Mouse (Mus musculus) R1 (cell line): ENCODE measurements around the gene Klhl13.

Experiments
- DNase-seq: peaks from one replicate; pipeline ENCODE4 v3.0.0-alpha.2; 2018; ENCODE audit warnings: low read depth, low spot score

Gene Klhl13

GRCm38 (mm10) chrX:23364514-23365381 is at the start of gene Klhl13:
Gene Klhl13, minus strand, starts transcription at chrX:23365082.
- peak; percentile 65 for DNase-seq

DNA sequence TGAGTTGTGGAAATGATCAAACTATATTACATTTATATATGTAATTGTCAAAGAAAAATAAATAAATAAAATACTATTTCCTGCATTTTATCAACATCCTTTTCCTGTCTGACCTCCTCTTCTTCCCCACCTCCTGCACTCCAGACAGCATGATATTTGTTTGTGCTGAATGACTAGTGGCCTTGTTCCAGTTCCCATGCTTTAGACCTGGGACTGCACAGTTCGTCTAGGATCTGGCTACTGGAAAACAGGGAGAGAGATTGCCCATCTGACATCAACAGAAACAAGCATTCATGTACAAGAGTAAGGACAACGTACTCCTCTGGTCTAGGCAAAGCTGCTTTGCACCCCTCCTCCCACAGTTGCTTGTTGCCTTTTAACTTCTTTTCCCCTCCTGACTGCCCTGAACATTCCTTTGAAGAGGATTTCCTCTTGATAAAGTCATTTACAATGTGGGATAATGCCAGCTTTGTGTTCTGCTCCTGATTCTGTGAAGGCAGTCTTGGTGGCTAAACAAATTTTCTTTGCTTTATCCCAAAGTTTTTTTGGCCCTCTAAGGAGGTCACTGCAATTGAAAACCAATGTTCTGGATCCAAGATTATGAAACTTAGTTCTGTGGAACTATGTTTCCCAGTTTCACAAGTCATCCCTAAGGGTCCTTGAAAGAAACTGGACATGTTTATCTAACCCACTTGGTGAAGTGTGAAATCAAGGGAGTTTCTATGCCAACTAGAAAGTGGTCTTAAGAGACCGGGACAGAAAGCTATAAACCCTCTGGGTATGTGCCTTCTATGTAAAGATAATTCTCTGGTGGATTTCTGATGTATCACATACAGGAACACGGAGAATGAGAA is 44.6 kb upstream of the Klhl13 start:
- no peak for DNase-seq

DNA sequence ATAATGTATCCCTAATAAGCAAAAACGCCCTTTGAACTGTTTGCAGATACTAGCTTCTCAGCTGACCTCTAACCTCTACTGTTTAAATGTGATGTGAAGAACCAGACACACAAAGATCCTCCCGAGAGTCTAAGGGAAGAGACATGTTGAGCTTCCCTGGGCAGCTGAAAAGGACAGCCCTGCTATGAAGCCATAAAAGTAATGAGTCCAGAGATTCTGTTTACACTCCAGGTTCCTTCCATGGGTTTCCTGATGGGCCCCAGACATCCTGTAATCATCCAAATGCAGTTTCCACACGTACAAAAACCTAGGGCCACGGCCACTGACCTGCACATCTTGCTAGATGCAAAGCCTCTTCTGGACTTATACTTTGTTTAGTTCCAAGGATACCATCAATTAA is 23.8 kb upstream of the Klhl13 start:
- DNase-seq, result no peak

- DNase-seq, result no peak
These were observed 1.4 kb downstream of the Klhl13 start for GRCm38 (mm10) chrX:23363441-23363840.

- DNase-seq, result peak; percentile 63
These were observed 4.4 kb downstream of the Klhl13 start for GRCm38 (mm10) chrX:23360446-23360845.

DNA sequence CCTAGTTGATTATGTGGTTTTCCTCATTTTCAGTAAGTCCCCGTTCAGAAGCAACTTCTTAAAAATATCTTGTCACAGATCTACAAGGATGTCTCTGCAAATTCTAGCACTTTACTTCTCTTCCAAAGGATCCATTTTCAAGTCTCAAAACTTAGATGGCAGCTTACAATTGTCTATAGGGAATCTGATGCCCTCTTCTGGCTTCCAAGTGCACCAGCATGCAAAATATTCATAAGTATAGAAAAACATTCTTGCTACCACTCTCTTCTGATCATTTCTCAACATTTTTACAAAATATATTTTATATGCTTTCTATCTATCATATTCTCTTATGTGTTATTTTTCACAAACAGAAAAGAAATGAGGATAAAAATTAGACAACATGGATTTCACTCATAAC is 14.8 kb downstream of the Klhl13 start:
- no peak for DNase-seq

DNA sequence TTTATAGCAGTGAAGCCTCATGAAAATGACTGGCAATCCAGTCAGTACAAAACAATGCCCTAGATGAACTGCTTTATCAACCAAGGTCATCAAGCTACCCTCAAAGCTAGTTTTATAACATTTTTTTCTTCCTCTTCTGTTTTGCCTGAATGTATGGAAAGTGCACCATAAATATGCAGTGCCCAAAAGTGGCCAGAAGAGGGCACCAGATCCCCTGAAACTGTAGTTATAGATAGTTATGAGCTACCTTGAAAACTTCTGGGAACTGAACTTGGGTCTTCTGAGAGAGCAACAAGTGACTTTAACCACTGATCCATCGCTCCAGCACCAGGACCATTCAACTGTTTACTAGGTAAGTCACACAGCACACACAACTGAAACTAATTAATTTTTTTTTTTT is 36.8 kb downstream of the Klhl13 start:
- peak; percentile 21 for DNase-seq

DNA sequence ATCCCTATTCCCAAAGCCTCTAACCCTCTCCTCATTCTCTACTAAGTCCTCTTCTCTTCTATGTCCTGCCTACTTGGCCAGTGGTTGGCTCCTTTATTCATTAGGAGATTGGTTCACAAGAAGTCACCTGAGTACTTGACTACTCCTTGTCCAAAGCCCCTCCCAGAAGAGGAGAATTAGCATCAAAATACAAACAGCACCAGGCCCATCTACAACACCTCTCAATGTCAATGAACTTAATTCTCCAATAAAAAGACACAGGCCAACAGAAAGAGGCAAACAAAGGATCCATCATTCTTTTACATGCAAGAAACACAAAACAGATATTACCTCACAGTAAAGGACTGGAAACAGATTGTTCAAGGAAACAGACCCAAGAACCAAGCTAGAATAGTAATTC is 46.0 kb downstream of the Klhl13 start:
- peak; percentile 71 for DNase-seq

DNA sequence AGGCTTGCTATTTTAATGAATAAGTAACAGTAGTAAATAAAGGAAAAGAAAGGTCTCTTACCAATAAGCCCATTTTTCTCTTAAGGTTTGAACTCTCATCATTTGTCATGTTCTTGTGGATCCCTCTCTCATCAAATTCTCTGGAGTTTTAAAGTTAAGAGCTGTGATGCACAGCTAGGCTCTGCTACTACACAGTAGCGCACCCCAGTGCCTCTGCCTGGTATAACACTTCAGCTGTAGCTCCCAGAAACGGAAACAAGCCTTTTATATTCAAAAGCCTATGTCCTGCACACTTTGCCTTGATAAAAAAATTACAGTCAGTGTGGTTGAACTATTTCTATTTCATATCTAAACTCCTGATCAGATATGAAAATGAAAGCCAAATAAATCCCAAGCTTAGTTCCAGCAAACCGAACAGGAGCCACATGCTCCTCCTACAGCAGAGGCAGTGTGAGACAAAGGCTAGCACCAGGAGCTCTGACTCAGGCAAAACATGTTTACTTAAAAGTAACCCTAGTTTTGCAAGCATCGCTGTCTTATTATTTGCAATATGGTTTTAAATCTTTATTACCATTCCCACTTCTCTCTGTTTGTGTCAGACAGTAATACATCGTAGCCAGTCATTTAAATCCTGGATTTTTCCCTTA is 68.8 kb downstream of the Klhl13 start:
- DNase-seq, result peak; percentile 8

- no peak for DNase-seq
These were observed 79.5 kb downstream of the Klhl13 start for GRCm38 (mm10) chrX:23285442-23285817.

DNA sequence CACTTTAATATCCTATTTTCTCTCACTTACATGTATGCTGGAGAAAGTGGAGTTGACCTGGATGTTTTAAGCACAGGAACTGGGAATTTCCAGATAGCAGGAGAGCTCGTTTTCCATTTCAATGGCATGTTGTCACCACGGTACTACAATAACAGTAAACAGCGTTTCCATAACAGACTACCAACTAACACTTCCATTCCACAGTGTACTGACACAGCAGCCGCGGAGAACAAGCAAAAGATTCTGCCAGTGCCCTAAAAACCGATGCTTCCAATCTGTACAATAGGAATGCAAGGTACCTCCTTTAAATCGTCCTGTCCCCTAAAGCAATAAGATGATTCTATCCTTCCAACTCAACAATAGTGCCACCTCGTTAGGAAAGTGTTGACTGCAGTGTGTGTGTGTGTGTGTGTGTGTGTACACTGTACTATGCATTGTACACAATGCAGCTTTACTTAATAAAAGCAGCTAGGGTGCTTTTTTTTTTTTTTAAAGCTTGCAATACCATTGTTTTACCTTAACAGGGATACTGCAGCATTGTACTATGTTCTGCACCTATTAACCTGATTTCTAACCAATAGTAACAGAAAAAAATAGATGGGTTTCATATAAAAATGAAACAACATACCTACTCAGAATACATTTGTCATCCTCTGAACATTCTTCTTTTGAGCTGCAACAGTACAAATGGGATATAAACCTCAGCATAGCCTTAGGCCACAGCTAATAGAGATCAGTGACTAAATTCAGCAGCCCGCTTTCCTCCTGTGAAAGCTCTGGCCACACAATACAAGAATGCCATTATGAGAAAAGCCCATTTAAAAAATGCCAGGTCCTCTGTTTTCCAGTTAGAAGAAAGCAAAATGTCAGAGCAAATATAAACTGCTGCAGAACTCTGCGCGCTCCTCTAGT is 80.1 kb downstream of the Klhl13 start:
- DNase-seq, result peak; percentile 1

GRCm38 (mm10) chrX:23267601-23268000 is 97.3 kb downstream of the Klhl13 start:
- no peak for DNase-seq

DNA sequence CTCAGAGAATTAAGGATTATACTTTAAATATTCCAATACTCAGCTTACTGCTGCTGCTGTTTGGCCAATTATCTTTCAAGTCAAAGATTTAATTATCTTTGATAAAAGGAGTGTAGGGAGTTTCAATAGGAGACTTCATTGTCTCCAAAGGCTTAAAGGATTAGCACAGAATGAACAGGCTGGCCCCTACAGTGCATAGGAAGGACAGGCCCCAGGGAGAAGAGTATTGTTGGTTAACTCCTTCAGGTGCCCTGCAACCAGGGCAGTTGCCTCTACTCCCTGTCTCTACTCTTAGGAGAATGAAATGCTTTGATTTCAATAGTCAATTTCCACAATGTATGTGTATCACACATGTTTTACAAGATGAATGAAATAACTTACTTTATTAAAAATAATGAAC is 116.1 kb downstream of the Klhl13 start:
- DNase-seq, result no peak
